Mouse (Mus musculus): ENCODE results near the gene Pigo. TPM values are rescaled to one million over a fixed set of nuclear protein-coding genes. Genes with fewer than 3 reads are reported as not detected.
"Not testable (repeated sequence)": the region's sequence is repeated elsewhere in the genome, so short reads cannot be mapped to it uniquely, and the experiment has no call there.

Gene Pigo
- polyA plus RNA-seq, 1 experiment: 23.6 TPM

DNA sequence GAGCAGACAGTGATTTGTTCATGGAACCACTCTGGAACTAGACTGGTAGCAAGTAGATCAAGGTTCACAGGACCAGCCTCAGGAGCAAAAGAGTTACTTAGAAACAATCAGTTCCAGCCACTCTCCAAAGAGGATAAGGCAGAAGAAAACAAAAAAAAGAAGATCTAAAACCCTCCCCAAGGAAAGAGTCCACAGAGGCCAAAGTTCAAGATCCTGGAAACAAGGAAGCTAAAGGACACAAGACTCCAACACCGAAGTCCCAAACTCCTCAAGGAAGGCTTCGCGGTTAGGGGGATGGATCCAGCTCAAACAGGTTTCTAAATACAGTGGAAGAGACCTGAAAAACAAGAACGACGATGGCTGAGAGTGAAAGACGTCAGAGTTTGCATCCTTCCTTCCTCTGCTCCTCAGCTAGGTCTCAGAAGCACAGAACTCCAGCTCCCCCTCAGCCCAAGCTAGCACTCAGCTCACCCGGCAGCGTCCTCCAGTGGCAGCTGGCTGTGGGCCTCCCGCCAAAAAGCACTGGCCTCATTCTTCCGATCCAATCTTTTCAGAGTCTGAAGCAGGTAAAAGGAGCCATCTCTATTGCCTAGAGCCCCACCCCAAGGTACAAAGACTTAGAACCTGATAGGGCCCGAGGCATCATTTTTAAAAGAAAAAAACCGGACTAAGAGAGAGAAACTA, 22.7 kb downstream of the Pigo start:
- no peak overlapping the region for H3K27ac ChIP-seq (ENCODE audit: control insufficient read depth, insufficient read depth, low read depth, low read length, poor library complexity)
- TF ChIP-seq POLR2A (IDR thresholded peaks at IDR 0.05; ENCODE audit: borderline replicate concordance, control insufficient read depth, low read depth, low read length): no peak
- TF ChIP-seq CTCF (IDR thresholded peaks at IDR 0.05; ENCODE audit: control insufficient read depth, insufficient read depth, low read length): no peak
- H3K4me3 ChIP-seq (replicated peaks; ENCODE audit: control insufficient read depth, low read depth, low read length): no peak overlapping the region
- WGBS: 88% methylated on average over 12 of the region's 12 CpGs
- H3K4me1 ChIP-seq (ENCODE audit: control insufficient read depth, insufficient read depth, low read length): no peaks in the 10 kb centered on the region; the same call in 1 of the 2 replicates

GRCm38 (mm10) chr4:43001272-43001671, 24.3 kb downstream of the Pigo start:
- WGBS: 81% methylated on average over 2 of the region's 2 CpGs
- TF ChIP-seq CTCF (IDR thresholded peaks at IDR 0.05; ENCODE audit: control insufficient read depth, insufficient read depth, low read length): no peak
- no peak for TF ChIP-seq POLR2A (IDR thresholded peaks at IDR 0.05; ENCODE audit: borderline replicate concordance, control insufficient read depth, low read depth, low read length)
- no peak overlapping the region for H3K27ac ChIP-seq (ENCODE audit: control insufficient read depth, insufficient read depth, low read depth, low read length, poor library complexity)
- H3K4me1 ChIP-seq (ENCODE audit: control insufficient read depth, insufficient read depth, low read length): no peaks in the 10 kb centered on the region; the same call in 1 of the 2 replicates
- H3K4me3 ChIP-seq (replicated peaks; ENCODE audit: control insufficient read depth, low read depth, low read length): no peak overlapping the region

DNA sequence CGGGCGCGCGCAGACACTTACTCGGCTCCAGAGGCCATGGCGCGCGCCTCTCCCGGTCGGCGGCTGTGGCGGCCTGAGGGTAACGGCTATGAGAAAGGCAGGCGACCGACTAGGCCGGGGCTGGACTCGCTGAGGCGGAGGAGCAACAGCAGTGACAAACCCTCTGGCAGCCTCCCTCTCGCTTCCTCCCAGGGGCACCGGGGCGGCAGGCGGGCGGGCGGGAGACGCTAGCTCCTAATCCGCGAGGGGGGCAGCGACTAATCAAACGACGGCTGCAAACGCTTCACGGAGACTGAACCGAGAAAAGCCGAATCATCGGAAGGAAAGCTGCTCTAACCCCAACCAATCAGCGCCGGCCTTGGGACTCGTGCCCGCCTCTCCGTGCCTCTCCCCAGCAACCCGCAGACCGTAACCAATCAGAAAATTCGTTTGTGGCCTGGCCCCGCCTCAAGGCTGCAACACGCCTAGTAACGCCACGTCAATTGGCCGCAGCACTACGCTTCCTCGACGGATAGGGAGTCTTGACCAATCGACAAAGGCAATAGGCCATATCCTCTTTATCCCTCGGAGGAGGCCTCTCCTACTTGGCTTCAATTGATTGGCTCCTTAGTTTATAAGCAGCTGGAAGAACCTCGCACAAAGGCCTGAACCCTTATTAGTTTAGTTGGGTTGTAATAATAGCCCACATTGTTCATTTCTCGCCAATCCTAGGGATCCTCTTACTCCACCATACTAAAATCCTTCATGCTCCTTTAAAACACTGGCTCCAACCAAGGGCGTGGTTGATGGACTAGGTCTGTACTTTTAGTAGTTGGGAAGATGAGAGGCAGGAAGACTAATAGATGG, 25.3 kb downstream of the Pigo start, which contains the start of gene Vcp:
Gene Vcp, minus strand, starts transcription at position 367 of the 846 bp plus-strand sequence.
- not testable (repeated sequence) for H3K4me1 ChIP-seq (ENCODE audit: control insufficient read depth, insufficient read depth, low read length)
- WGBS: 1% methylated on average over 56 of the region's 56 CpGs
- H3K27ac ChIP-seq (ENCODE audit: control insufficient read depth, insufficient read depth, low read depth, low read length, poor library complexity): peak within 1 kb of the TSS; percentile 95
- H3K4me3 ChIP-seq (replicated peaks; ENCODE audit: control insufficient read depth, low read depth, low read length): peak within 1 kb of the TSS; percentile 99
- TF ChIP-seq POLR2A (IDR thresholded peaks at IDR 0.05; ENCODE audit: borderline replicate concordance, control insufficient read depth, low read depth, low read length): peak; percentile 9; the same call in 1 of the 2 replicates

DNA sequence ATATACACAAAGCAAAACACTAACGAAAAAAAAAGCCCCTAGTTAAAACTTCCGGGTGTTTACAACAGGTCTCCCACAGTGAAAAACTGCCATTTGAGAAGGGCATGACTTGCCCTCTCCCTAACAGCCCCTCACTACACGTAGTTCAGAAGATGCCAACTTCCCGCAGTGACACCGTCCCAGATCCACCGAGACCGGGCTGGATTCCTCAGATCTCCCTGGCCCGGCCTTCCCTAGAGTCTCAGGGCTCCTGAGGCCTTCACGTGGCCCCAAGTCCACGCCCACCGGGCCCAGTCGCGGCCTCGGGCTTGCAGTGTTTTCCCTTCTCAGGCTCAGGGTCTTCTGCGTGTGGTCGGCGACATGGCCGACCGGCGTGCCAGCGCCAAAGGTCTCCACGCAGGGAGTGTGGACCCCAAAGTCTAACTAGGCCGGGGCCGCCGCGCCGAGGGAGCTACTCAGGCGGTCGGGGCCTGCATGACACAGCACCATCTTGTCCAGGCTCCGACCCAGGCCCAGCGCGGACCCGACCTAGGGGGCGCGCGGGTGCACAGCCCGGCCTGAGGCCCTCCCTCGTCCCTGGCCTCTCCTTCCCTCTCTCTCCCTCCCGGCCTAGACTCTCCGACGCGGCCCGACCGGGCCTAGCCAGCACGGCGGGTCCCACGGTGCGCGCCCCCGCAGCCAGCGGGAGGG, 26.0 kb downstream of the Pigo start:
- 1% methylated on average over 51 of the region's 51 CpGs for WGBS
- H3K27ac ChIP-seq (ENCODE audit: control insufficient read depth, insufficient read depth, low read depth, low read length, poor library complexity): peak overlapping the region; percentile 95
- H3K4me1 ChIP-seq (ENCODE audit: control insufficient read depth, insufficient read depth, low read length): no peaks in the 10 kb centered on the region; the same call in 1 of the 2 replicates
- TF ChIP-seq POLR2A (IDR thresholded peaks at IDR 0.05; ENCODE audit: borderline replicate concordance, control insufficient read depth, low read depth, low read length) (peak; percentile 47; the same call in 1 of the 2 replicates), CTCF (IDR thresholded peaks at IDR 0.05; ENCODE audit: control insufficient read depth, insufficient read depth, low read length) (no peak; the same call in 1 of the 2 replicates)
- peak overlapping the region; percentile 99 for H3K4me3 ChIP-seq (replicated peaks; ENCODE audit: control insufficient read depth, low read depth, low read length)

GRCm38 (mm10) chr4:42998022-42998421, 27.6 kb downstream of the Pigo start:
- TF ChIP-seq CTCF (IDR thresholded peaks at IDR 0.05; ENCODE audit: control insufficient read depth, insufficient read depth, low read length) (no peak), POLR2A (IDR thresholded peaks at IDR 0.05; ENCODE audit: borderline replicate concordance, control insufficient read depth, low read depth, low read length) (no peak)
- H3K4me1 ChIP-seq (ENCODE audit: control insufficient read depth, insufficient read depth, low read length): no peaks in the 10 kb centered on the region; the same call in 1 of the 2 replicates
- H3K4me3 ChIP-seq (replicated peaks; ENCODE audit: control insufficient read depth, low read depth, low read length): no peak overlapping the region
- WGBS: 34% methylated on average over 2 of the region's 2 CpGs
- H3K27ac ChIP-seq (ENCODE audit: control insufficient read depth, insufficient read depth, low read depth, low read length, poor library complexity): no peak overlapping the region

DNA sequence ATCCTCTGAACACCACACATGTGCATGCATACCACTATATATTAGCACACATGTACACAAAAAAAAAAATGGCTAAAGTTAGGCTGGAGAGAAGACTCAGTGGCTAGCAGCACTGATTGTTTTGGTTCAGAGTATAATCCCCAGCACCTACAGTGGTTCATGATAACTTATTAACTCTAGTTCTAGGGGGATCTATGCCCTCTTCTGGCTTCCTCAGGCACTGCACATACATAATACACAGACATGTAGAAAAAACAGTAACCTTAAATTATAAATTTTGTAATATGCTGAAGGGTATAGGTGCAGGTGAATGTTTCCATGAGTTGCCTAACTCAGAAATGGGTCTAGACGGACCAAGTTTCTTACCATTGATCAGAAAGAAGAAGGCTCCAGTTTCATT, 37.3 kb downstream of the Pigo start:
- H3K4me3 ChIP-seq (replicated peaks; ENCODE audit: control insufficient read depth, low read depth, low read length): no peak overlapping the region
- WGBS: 81% methylated on average over 1 of the region's 1 CpGs
- H3K4me1 ChIP-seq (ENCODE audit: control insufficient read depth, insufficient read depth, low read length): no peaks in the 10 kb centered on the region
- TF ChIP-seq CTCF (IDR thresholded peaks at IDR 0.05; ENCODE audit: control insufficient read depth, insufficient read depth, low read length) (no peak), POLR2A (IDR thresholded peaks at IDR 0.05; ENCODE audit: borderline replicate concordance, control insufficient read depth, low read depth, low read length) (no peak)
- H3K27ac ChIP-seq (ENCODE audit: control insufficient read depth, insufficient read depth, low read depth, low read length, poor library complexity): no peak overlapping the region

DNA sequence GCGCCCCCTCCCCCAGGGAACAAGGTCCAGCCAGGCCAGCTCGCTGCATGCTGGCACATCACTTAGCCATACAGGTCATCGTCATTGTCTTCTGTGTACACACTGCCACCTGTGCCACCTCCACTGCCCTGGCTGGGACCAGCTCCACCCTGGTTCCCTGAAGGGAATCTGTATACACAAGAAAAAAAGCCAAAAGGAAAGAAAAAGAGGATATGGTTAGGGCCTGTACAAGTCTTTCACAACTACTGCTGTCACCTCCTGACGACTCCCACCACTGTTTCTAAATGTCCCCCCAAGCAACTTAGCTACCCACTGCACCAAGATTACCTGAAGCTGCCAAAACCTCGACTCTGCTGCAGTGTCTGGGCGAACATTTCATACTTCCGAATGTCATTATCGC, 45.2 kb downstream of the Pigo start:
- WGBS: 68% methylated on average over 8 of the region's 8 CpGs
- not testable (repeated sequence) for H3K27ac ChIP-seq (ENCODE audit: control insufficient read depth, insufficient read depth, low read depth, low read length, poor library complexity); H3K4me3 ChIP-seq (replicated peaks; ENCODE audit: control insufficient read depth, low read depth, low read length); H3K4me1 ChIP-seq (ENCODE audit: control insufficient read depth, insufficient read depth, low read length)

- no peak overlapping the region for H3K27ac ChIP-seq (ENCODE audit: control insufficient read depth, insufficient read depth, low read depth, low read length, poor library complexity)
- no peak overlapping the region for H3K4me3 ChIP-seq (replicated peaks; ENCODE audit: control insufficient read depth, low read depth, low read length)
- 81% methylated on average over 4 of the region's 4 CpGs for WGBS
- H3K4me1 ChIP-seq (ENCODE audit: control insufficient read depth, insufficient read depth, low read length): no peaks in the 10 kb centered on the region
- TF ChIP-seq CTCF (IDR thresholded peaks at IDR 0.05; ENCODE audit: control insufficient read depth, insufficient read depth, low read length): no peak
- TF ChIP-seq POLR2A (IDR thresholded peaks at IDR 0.05; ENCODE audit: borderline replicate concordance, control insufficient read depth, low read depth, low read length): no peak
Measured at GRCm38 (mm10) chr4:42978062-42978461, 47.6 kb downstream of the Pigo start.
